Mouse (Mus musculus): ENCODE data around the gene Gm35549.

DNA sequence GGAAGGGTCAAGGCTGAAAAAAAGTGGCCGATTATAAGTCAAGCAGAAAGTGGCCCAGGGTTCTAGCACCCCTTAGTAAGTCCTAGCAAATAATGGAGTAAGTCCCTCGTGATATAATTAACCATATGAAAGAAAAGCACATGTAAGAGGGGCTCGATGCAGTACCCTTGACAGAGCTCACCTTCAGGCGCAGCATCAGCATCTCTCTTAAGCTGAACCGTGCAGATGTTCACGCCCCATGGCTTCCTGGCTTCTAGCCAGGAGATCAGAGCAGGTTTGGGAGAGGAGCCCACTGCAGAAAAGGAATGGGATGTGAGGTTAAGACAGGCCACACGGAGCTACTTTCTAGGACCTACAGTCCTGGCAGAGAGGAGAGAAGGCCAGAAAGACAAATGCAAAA is 10.7 kb upstream of the Gm35549 start:
- TF ChIP-seq CTCF (IDR thresholded peaks at IDR 0.05; ENCODE audit: extremely low read depth, insufficient read length, insufficient replicate concordance, low read depth, low read length) = no peak
- no peak for TF ChIP-seq POLR2A (IDR thresholded peaks at IDR 0.05; ENCODE audit: low read depth, low read length)
